Mouse (Mus musculus): ENCODE results near the gene Crot. TPM values are rescaled to one million over a fixed set of nuclear protein-coding genes. Genes with fewer than 3 reads are reported as not detected.

Gene Crot
- total RNA-seq, 2 experiments from 2014 or later, result 15.2 to 17.1 TPM

Other genes starting within 250 kb of the Crot start
- 1 to 10 TPM; 1.3 to 2.4 TPM for gene Abcb1b, start 199.2 kb downstream of the Crot start, total RNA-seq (2021)
- 1 to 10 TPM; 1.9 to 2.1 TPM for gene Abcb4, start 103.6 kb downstream of the Crot start, total RNA-seq (2021)
- gene Tmem243, start 103.3 kb upstream of the Crot start, total RNA-seq (2021), result 1 to 10 TPM; 3.5 to 3.9 TPM
- gene Dmtf1, start 164.5 kb upstream of the Crot start, total RNA-seq (2021), result 10 to 100 TPM; 52.7 to 58.7 TPM

All from left cerebral cortex, postnatal 4 days (tissue).